Mouse (Mus musculus) brain, embryonic 18.5 days (tissue): Measurements from ENCODE around the gene Ugt1a1.
"Not testable (repeated sequence)": the region's sequence is repeated elsewhere in the genome, so short reads cannot be mapped to it uniquely, and the experiment has no call there.

Experiments used
- DNase-seq: peaks from one replicate; pipeline ENCODE4 v3.0.0-alpha.2; 2012; ENCODE audit warnings: low read depth, low spot score

The Ugt1a1 gene

DNA sequence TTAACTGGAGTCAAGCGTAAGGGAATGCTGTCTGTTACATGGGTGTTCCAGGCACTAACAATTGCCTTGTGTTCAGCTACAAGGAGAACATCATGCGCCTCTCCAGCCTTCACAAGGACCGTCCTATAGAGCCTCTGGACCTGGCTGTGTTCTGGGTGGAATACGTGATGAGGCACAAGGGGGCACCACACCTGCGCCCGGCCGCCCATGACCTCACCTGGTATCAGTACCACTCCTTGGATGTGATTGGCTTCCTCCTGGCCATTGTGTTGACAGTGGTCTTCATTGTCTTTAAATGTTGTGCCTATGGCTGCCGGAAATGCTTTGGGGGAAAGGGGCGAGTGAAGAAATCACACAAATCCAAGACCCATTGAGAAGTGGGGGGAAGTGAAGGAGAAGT lies 6.3 kb downstream of the Ugt1a1 start:
- DNase-seq = no peak

DNA sequence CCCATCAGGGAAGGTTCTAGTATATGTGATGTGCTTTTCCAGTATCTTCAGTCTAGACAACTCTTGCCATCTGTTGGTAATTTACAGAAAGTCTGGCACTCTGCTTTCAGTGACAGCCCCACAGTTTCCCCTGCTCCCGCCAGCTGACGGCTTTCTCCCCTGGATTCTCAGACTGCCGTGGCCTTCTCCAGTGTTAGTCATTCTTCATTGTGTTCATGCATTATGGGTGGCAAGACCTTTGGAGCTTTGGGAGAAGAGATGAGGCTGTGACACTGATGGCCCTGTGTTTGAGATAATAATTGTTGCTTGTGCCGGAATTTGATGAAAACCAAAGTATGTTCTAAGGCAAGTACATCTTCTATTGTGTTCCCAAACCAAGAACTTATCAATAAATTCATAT lies 6.8 kb downstream of the Ugt1a1 start:
- DNase-seq = no peak

DNA sequence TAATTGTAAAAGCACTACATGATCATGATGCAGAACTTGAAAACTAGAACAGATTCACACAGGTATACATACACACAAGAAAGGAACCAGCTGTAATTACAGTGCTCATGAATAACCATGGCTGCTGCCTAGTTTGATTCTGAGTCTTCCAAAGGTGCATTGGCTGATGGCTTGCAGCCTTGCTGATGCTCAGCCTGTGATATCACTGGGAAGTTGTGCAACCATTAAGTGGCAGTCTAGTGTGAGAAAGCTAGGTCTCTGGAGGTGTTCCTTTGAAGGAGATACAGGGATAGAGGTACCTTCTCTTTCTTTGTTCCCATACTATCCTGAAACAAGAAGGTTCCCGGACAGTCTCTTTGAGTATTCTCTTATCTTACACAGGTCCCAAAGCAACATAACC lies 7.3 kb downstream of the Ugt1a1 start:
- DNase-seq = no peak

GRCm38 (mm10) chr1:88220336-88220735 lies 8.6 kb downstream of the Ugt1a1 start:
- no peak for DNase-seq

- no peak for DNase-seq
Measured at GRCm38 (mm10) chr1:88222216-88222615, 10.5 kb downstream of the Ugt1a1 start.

DNA sequence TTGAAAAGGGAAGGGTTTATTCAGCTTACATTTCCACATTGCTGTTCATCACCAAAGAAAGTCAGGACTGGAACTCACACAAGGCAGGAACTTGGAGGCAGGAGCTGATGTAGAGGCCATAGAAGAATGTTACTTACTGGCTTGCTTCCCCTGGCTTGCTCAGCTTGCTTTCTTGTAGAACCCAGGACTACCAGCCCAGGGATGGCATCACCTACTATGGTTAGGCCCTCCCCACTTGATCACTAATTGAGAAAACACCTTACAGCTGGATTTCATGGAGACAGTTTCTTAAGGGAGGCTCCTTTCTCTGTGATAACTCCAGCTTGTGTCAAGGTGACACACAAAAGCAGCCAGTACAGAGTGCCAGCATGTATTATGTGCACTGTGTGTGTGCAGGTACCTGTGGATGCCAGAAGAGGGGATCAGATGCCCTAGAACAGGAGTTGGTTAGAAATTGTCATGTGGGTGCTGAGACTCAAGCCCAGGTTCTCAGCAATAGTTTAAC lies 11.3 kb downstream of the Ugt1a1 start:
- not testable (repeated sequence) for DNase-seq

- DNase-seq = no peak
Measured at GRCm38 (mm10) chr1:88223591-88223990, 11.8 kb downstream of the Ugt1a1 start.

DNA sequence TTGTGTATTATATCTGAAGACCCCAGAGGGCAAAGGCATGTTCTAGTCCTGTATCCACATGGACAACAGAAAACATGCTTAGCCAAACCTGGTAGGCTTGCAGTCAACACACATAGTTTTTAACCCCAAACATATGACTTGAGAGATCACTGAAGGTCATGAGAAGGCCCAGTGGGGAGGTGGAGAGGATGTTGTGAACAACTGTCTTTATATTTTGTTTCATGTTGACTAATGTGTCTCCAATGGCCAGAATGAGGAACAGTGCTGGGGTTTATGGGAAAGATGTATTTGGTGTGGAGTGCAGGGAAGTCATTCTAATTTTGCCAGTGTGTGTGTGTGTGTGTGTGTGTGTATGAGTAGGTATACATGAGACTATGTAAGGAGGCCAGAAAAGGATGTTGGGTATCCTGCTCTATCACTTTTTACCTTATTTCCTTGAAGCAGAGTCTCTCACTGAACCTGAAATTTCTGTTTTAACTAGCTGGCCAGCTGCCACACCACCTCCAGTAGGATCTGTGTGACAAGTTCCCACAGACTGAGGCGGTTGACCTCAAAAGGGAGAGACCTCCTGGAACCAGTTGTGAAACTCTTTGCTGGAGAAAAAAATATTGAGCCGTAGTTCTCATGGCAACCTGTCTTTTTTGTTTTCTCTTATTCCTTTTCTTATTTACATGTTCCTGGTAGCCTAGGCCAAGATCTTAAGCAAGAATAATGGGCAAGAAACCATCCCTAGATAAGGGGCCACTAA lies 12.4 kb downstream of the Ugt1a1 start:
- no peak for DNase-seq

GRCm38 (mm10) chr1:88225301-88225700 lies 13.5 kb downstream of the Ugt1a1 start:
- not testable (repeated sequence) for DNase-seq

DNA sequence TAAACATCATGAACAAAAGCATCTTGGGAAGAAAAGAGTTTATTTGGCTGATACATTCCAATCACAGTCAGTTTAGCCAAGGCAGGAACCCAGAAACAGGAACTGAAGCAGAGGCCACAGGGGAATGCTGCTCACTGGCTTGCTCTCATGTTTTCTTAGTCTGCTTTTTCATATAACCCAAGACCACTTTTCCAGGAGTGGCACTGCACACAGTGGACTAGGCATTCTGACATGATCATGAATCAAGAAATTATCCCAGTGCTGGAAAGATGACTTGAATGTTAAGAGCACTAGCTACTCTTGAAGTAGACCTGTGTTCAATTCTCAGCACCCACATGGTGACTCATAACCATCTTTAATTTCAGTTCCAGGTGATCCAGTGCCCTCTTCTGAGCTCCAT lies 14.0 kb downstream of the Ugt1a1 start:
- DNase-seq = no peak

GRCm38 (mm10) chr1:88226670-88227379 lies 15.1 kb downstream of the Ugt1a1 start, which contains the start of gene Mroh2a:
Gene Mroh2a, plus strand, starts transcription at chr1:88226986.
- no peak for DNase-seq

- DNase-seq = no peak
Measured at GRCm38 (mm10) chr1:88227482-88227881, 15.7 kb downstream of the Ugt1a1 start.

GRCm38 (mm10) chr1:88228121-88228520 lies 16.4 kb downstream of the Ugt1a1 start:
- DNase-seq = no peak

DNA sequence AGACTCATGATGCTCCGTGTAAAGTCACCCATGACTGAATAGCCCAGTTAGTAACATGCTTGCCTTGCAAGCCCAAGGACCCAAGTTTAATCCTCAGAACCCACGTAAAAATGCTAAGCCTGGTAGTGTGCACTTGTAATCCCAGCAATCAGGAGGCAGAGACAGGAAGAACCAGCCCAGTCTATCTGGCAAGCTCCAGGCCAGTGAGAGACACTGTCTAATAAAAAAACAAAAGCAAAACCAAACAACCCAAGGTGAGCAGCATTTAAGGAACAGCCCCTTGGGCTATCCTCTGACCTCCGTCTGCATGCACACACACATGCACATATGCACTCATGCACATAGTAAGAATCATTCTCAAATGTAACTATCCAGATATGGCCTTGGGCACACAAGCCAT lies 17.8 kb downstream of the Ugt1a1 start:
- DNase-seq = no peak

- DNase-seq = no peak
Measured at GRCm38 (mm10) chr1:88229986-88230385, 18.2 kb downstream of the Ugt1a1 start.

- DNase-seq = no peak
Measured at GRCm38 (mm10) chr1:88230421-88230820, 18.7 kb downstream of the Ugt1a1 start.

DNA sequence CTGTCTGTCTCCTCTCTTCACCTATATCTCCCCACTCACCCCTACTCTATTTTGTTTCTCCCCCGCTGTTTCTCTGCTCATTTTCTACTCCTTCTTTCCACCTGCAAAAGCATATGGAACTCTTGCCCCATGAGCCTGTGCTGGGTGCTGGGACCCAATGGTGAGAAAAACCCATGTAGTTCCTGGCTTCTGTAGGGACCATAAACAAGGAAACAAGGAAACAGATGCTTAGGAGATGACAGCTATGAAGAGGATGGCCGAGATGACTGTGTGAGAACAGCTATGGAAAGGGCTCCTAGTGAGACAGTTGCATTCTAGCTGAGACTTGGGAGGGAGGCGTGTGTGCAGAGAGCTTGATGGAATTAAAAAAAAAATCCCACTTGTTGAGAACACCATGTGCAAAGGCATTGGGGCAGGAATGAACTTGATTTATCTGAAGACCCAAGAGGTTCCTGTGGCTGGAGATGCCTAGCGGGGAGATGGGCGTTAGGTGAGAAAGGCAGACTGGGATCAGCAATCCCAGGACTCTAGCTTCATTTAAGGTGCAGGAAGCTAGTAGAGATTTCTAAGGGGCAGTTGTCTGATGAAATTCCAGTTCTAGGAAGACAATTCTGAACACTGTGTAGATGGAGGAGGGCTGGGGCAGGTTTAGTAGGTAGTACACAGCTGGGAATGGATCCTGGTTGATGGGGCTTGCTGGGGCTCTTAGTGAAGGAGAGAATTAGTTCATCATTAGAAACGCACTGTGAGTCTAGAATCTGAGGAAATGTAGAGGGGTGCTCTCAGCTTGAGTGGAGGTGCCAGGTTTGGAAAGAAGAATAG lies 19.4 kb downstream of the Ugt1a1 start:
- no peak for DNase-seq

- DNase-seq = no peak
Measured at GRCm38 (mm10) chr1:88231803-88232499, 20.2 kb downstream of the Ugt1a1 start.

DNA sequence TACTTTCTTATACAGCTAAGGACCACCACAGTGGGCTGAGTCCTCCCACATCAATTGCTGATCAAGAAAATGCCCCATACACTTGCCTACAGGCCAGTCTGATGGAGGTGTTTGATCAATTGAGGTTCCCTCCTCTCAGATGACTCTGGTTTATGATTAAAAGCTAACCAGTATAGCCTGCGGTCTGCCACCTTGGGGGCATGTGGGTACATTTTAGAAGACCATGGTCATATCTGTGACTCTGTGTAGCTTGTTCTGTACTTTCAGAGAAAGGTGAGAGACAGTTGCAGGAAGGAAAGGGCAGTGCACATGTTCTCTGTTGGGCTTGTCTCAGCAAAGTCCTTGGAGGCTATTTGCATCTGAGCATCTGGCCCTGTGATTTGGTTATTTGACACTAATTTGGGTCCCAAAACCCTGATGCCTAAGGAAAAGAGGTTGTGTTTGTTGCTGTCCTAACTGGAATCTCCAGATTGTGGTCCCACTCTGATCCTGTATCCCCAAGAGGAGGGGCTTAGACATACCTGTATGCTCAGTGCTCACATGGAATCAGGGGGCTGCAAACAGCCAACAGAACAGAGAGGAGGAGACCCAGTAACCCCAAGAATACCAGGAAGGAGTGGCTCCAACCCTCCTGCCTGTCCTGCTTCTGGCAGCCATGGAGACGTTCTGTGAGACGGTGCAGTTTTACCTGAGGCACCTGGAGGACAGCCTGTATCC lies 21.1 kb downstream of the Ugt1a1 start:
- DNase-seq = no peak

GRCm38 (mm10) chr1:88233421-88234247 lies 21.9 kb downstream of the Ugt1a1 start:
- DNase-seq = no peak
